Mouse (Mus musculus) olfactory bulb, adult 2 months (tissue): ENCODE measurements around the gene Cybrd1.

Experiments used
- CTCF ChIP-seq: fragments of 200-500 bp; IDR thresholded peaks from 2 replicates; pipeline ENCODE4 v1.5.1; 2012; ENCODE audit warnings: low read depth, mild to moderate bottlenecking, low read length, moderate library complexity; ENCODE audit not compliant: insufficient read depth
- POLR2A ChIP-seq: fragments of 200-500 bp; IDR thresholded peaks from 2 replicates; pipeline ENCODE4 v1.6.1; 2012; ENCODE audit warnings: mild to moderate bottlenecking, low read depth, low read length, moderate library complexity; ENCODE audit not compliant: insufficient read depth

DNA sequence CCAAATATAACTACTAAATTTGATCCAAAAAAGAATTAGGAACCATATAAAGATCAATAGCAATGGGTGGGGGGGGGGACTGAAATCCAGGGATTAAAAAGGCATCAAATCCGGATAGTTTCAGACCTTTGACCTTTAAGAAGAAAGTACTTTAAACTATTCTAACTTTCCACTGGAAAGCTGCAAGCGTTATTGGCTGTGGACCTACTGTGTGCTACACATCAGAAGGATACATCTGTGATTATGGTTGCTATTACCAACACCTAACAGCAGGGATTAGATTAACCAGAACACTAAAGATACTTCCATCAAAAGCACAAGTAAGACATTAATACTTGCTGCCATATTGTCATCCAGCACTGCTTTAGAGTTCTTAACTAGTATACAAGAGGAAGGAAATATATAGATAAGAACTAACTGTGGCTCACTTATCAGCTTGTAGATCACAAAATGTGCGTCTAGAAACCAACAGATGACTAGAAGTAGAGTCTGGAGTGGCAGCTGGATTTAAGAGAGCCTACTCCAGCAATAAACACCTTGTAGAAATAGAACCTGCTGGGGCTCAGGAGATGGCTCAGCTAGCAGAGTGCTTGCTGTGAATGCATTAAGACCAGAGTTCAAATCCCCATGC, 14.3 kb downstream of the Cybrd1 start:
- TF ChIP-seq CTCF (no peak), POLR2A (no peak)
